Mouse (Mus musculus) hindbrain, embryonic 11.5 days (tissue): ENCODE measurements around the gene Capn1. TPM values are rescaled to one million over a fixed set of nuclear protein-coding genes. Genes with fewer than 3 reads are reported as not detected.

Source experiments
- ATAC-seq: fragments of 200-750 bp; cut with Nextera tagmentation; 2 replicates; pipeline ENCODE4 v1.8.0; 2017; ENCODE audit warnings: mild to moderate bottlenecking, moderate TSS enrichment, moderate library complexity; ENCODE audit not compliant: low FRiP score
- DNase-seq: peaks from one replicate; pipeline ENCODE4 v3.0.0-alpha.2; 2015; ENCODE audit warnings: low spot score
- H3K27ac ChIP-seq: fragments of 300-500 bp; sonication (generic); 2 replicates; pipeline ENCODE4 v1.5.1; 2014; ENCODE audit warnings: mild to moderate bottlenecking, low read depth, low read length
- H3K27me3 ChIP-seq: fragments of 300-500 bp; sonication (generic); 2 replicates; pipeline ENCODE4 v1.6.1; 2014; ENCODE audit warnings: mild to moderate bottlenecking, low read length, moderate library complexity, mixed read lengths; ENCODE audit not compliant: control insufficient read depth, insufficient read depth
- H3K36me3 ChIP-seq: fragments of 300-500 bp; sonication (generic); 2 replicates; pipeline ENCODE4 v1.6.1; 2014; ENCODE audit warnings: mild to moderate bottlenecking, low read length, moderate library complexity, mixed read lengths; ENCODE audit not compliant: control insufficient read depth, insufficient read depth
- H3K4me1 ChIP-seq: fragments of 300-500 bp; sonication (generic); replicated peaks from 2 replicates; pipeline ENCODE4 v1.6.1; 2014; ENCODE audit warnings: low read length, mixed read lengths; ENCODE audit not compliant: control insufficient read depth, insufficient read depth
- H3K4me2 ChIP-seq: fragments of 300-500 bp; sonication (generic); replicated peaks from 2 replicates; pipeline ENCODE4 v1.6.1; 2014; ENCODE audit warnings: mild to moderate bottlenecking, low read depth, low read length
- H3K4me3 ChIP-seq: fragments of 300-500 bp; sonication (generic); 2 replicates; pipeline ENCODE4 v1.5.1; 2014; ENCODE audit warnings: low read depth, low read length
- H3K9ac ChIP-seq: fragments of 300-500 bp; sonication (generic); 2 replicates; pipeline ENCODE4 v1.6.1; 2014; ENCODE audit warnings: low read depth, low read length
- H3K9me3 ChIP-seq: fragments of 300-500 bp; sonication (generic); 2 replicates; pipeline ENCODE4 v1.6.1; 2016; ENCODE audit warnings: low read length; ENCODE audit not compliant: control insufficient read depth
- WGBS: fragments of 180-500 bp; shearing (Covaris S2); extraction: QIAGEN DNeasy Blood & Tissue Kit; methylation state at CpG from one replicate; pipeline ENCODE4 v1.1.7; 2014; 5-methylcytosine and 5-hydroxymethylcytosine counted together
- polyA plus RNA-seq: library from polyadenylated mRNA; unstranded; fragments of >200 nt; fragmentation: Nextera tagmentation; extraction: Ambion mirVana; gene quantifications from 2 replicates; pipeline ENCODE4 v1.2.1, GENCODE M21; 2014

The Capn1 gene
- polyA plus RNA-seq, 1 experiment from 2014 or later, result 3.8 TPM

GRCm38 (mm10) chr19:5966786-5967185 lies 48.9 kb downstream of the Capn1 start:
- no peaks in the 10 kb centered on the region for H3K36me3 ChIP-seq
- H3K27me3 ChIP-seq, result no peaks in the 10 kb centered on the region
- no peak overlapping the region for H3K27ac ChIP-seq
- WGBS, result 66% methylated on average over 6 of the region's 6 CpGs
- no peaks in the 10 kb centered on the region for H3K9me3 ChIP-seq
- H3K9ac ChIP-seq, result no peak overlapping the region
- no peak overlapping the region for H3K4me3 ChIP-seq
- DNase-seq, result no peak
- ATAC-seq, result no peak
- H3K4me2 ChIP-seq, result no peak overlapping the region
- 0 out of 2 replicates have a peak, but pooled peaks cover 4% of the 10 kb centered on the region for H3K4me1 ChIP-seq

GRCm38 (mm10) chr19:5965910-5966309 lies 49.8 kb downstream of the Capn1 start:
- ATAC-seq (no peak), DNase-seq (no peak)
- WGBS, result 89% methylated on average over 2 of the region's 2 CpGs
- Histone ChIP-seq H3K4me2 (no peak overlapping the region), H3K27ac (no peak overlapping the region), H3K4me1 (0 out of 2 replicates have a peak, but pooled peaks cover 4% of the 10 kb centered on the region), H3K4me3 (no peak overlapping the region), H3K9me3 (no peaks in the 10 kb centered on the region), H3K36me3 (no peaks in the 10 kb centered on the region), H3K27me3 (no peaks in the 10 kb centered on the region), H3K9ac (no peak overlapping the region)

GRCm38 (mm10) chr19:5965280-5965679 lies 50.4 kb downstream of the Capn1 start:
- ATAC-seq (no peak; the same call in 1 of the 2 replicates), DNase-seq (peak; percentile 87)
- H3K27ac ChIP-seq, result no peak overlapping the region
- H3K9ac ChIP-seq, result no peak overlapping the region
- no peaks in the 10 kb centered on the region for H3K9me3 ChIP-seq
- no peak overlapping the region for H3K4me3 ChIP-seq
- H3K4me1 ChIP-seq, result 0 out of 2 replicates have a peak, but pooled peaks cover 4% of the 10 kb centered on the region
- H3K27me3 ChIP-seq, result no peaks in the 10 kb centered on the region
- no peak overlapping the region for H3K4me2 ChIP-seq
- H3K36me3 ChIP-seq, result no peaks in the 10 kb centered on the region
- WGBS, result 15% methylated on average over 4 of the region's 4 CpGs

GRCm38 (mm10) chr19:5964804-5965203 lies 50.9 kb downstream of the Capn1 start:
- H3K4me3 ChIP-seq, result no peak overlapping the region; the same call in 1 of the 2 replicates
- 0 out of 2 replicates have a peak, but pooled peaks cover 4% of the 10 kb centered on the region for H3K4me1 ChIP-seq
- no peak for DNase-seq
- WGBS, result 82% methylated on average over 2 of the region's 2 CpGs
- H3K9me3 ChIP-seq, result no peaks in the 10 kb centered on the region
- H3K36me3 ChIP-seq, result no peaks in the 10 kb centered on the region
- H3K4me2 ChIP-seq, result peak overlapping the region; percentile 75; the same call in 1 of the 2 replicates
- H3K27ac ChIP-seq, result no peak overlapping the region
- no peak overlapping the region for H3K9ac ChIP-seq
- ATAC-seq, result no peak
- H3K27me3 ChIP-seq, result no peaks in the 10 kb centered on the region

GRCm38 (mm10) chr19:5963883-5964562 lies 51.7 kb downstream of the Capn1 start, which contains the start of gene Pola2:
TSS of gene Pola2 (minus strand) at chr19:5964202.
- H3K4me2 ChIP-seq, result peak within 1 kb of the TSS; percentile 75
- H3K27ac ChIP-seq, result no peak within 1 kb of the TSS
- under 1% methylated on average over 50 of the region's 50 CpGs for WGBS
- H3K9me3 ChIP-seq, result no peaks in the 10 kb centered on the region
- no peaks in the 10 kb centered on the region for H3K27me3 ChIP-seq
- H3K9ac ChIP-seq, result peak within 1 kb of the TSS; percentile 68
- no peaks in the 10 kb centered on the region for H3K36me3 ChIP-seq
- H3K4me1 ChIP-seq, result 0 out of 2 replicates have a peak, but pooled peaks cover 4% of the 10 kb centered on the region
- ATAC-seq, result peak; percentile 87
- DNase-seq, result peak; percentile 93
- peak within 1 kb of the TSS; percentile 71 for H3K4me3 ChIP-seq

GRCm38 (mm10) chr19:5962651-5963050 lies 53.0 kb downstream of the Capn1 start:
- peak overlapping the region; percentile 71; the same call in 1 of the 2 replicates for H3K4me3 ChIP-seq
- no peaks in the 10 kb centered on the region for H3K36me3 ChIP-seq
- H3K4me2 ChIP-seq, result peak overlapping the region; percentile 75; the same call in 1 of the 2 replicates
- no peaks in the 10 kb centered on the region for H3K27me3 ChIP-seq
- WGBS, result 29% methylated on average over 1 of the region's 1 CpGs
- no peaks in the 10 kb centered on the region for H3K9me3 ChIP-seq
- ATAC-seq, result no peak
- no peak overlapping the region for H3K27ac ChIP-seq
- 0 out of 2 replicates have a peak, but pooled peaks cover 4% of the 10 kb centered on the region for H3K4me1 ChIP-seq
- H3K9ac ChIP-seq, result no peak overlapping the region
- DNase-seq, result no peak

GRCm38 (mm10) chr19:5957371-5957770 lies 58.3 kb downstream of the Capn1 start:
- 91% methylated on average over 5 of the region's 5 CpGs for WGBS
- Histone ChIP-seq H3K27ac (no peak overlapping the region), H3K36me3 (no peaks in the 10 kb centered on the region), H3K4me2 (no peak overlapping the region), H3K9ac (no peak overlapping the region), H3K4me1 (0 out of 2 replicates have a peak, but pooled peaks cover under 1% of the 10 kb centered on the region), H3K4me3 (no peak overlapping the region), H3K27me3 (no peaks in the 10 kb centered on the region), H3K9me3 (no peaks in the 10 kb centered on the region)
- DNase-seq (no peak), ATAC-seq (no peak)

GRCm38 (mm10) chr19:5956685-5957084 lies 59.0 kb downstream of the Capn1 start:
- no peaks in the 10 kb centered on the region for H3K4me1 ChIP-seq
- no peak overlapping the region for H3K4me3 ChIP-seq
- no peak overlapping the region for H3K9ac ChIP-seq
- 36% methylated on average over 3 of the region's 3 CpGs for WGBS
- H3K27me3 ChIP-seq, result no peaks in the 10 kb centered on the region
- no peak overlapping the region for H3K4me2 ChIP-seq
- H3K27ac ChIP-seq, result no peak overlapping the region
- DNase-seq (peak; percentile 81), ATAC-seq (no peak)
- no peaks in the 10 kb centered on the region for H3K9me3 ChIP-seq
- no peaks in the 10 kb centered on the region for H3K36me3 ChIP-seq
